Mouse (Mus musculus): Measurements from ENCODE around the gene Sh3gl2. TPM values are rescaled to one million over a fixed set of nuclear protein-coding genes. Genes with fewer than 3 reads are reported as not detected.

Gene Sh3gl2
- total RNA-seq, 2 experiments from 2014 or later: 247 to 282 TPM

DNA sequence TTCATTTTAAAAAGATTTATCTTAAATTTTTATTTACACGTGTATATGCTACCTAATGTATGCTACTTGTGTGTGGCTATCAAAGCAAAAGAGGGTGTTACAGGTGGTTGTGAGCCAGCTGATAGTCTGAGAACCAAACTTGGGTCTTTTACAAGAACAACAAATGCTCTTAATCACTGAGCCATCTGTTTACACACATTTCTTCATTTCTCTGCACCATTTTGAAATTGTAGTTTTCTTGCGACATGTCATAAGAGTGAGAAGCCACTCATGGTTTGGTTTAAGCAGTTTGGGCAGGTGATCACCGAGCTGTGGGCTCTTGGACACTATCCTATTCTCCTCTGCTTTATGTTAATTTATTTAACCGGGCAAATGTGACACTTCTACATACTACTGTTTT is 338.3 kb downstream of the Sh3gl2 start:
- intact Hi-C loops (cut with DNase I): no loop called here
- no peak overlapping the region for H3K4me3 ChIP-seq
- H3K27ac ChIP-seq: no peak overlapping the region
- TF ChIP-seq CTCF (IDR thresholded peaks at IDR 0.05): no peak
- DNase-seq (ENCODE audit: extremely low spot score in 1 of 2, low spot score in 2 of 2): no peak

DNA sequence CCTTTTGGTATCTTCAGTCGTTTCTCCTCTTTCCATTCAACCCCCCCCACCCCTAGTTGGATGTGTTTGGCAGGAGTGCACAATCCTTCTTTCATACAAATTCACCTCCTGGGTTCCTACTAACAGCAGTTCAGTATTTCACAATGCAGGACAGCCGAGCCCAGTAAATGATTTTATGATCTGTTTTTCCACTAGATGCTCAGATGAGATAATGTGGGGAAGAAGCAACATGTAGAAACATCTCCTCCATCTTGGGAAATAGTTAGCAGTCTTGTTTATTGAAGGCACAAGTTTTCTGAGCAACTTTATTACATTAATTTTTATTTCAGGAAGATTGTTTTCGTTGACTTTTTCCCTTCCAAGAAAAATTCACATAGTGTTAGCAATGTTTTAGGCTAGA is 349.8 kb downstream of the Sh3gl2 start:
- DNase-seq (ENCODE audit: extremely low spot score in 1 of 2, low spot score in 2 of 2): no peak
- TF ChIP-seq CTCF (IDR thresholded peaks at IDR 0.05): no peak
- intact Hi-C loops (cut with DNase I): no loop called here
- no peak overlapping the region for H3K27ac ChIP-seq
- H3K4me3 ChIP-seq: no peak overlapping the region

DNA sequence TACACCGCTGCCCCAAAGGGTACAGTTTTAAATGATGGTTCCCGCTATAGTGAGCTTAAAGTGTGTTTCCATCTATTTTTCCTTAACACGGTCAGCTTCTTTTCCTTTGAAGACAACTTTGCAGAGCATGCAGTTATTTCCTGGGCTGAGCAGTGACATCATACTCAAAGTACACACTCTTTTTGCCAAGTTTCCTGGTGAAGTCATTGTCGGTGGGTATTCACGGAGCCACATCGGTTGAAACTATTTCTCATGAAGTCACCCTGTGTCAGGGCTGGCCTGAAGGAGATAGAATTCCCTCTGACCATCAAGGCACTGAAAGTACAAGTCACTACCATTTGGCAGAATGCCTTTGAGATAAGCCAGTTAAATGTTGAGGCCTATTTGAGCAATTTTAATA is 354.8 kb downstream of the Sh3gl2 start:
- H3K27ac ChIP-seq: no peak overlapping the region
- intact Hi-C loops (cut with DNase I): no loop called here
- no peak for TF ChIP-seq CTCF (IDR thresholded peaks at IDR 0.05)
- H3K4me3 ChIP-seq: no peak overlapping the region
- DNase-seq (ENCODE audit: extremely low spot score in 1 of 2, low spot score in 2 of 2): no peak

DNA sequence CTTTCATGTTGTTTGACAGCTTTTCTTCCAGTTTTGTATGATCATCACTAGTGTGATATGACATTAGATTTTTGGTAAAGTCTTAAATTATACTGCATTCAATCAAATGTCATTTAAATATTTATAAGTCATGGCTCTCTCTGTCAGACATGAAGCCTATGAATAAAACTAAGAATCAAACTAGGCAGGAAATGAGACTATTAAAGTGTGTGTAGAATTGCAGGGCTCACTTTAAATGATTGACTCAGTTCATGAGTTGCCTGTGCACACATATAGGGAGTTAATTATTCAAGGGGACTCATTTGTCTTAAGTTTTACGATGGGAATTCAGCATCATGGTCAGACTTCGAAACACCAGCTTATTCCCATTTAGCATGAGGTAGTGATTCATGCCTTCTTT is 380.5 kb downstream of the Sh3gl2 start:
- intact Hi-C loops (cut with DNase I): no loop called here

GRCm38 (mm10) chr4:85588928-85589327 is 384.0 kb downstream of the Sh3gl2 start:
- intact Hi-C loops (cut with DNase I): no loop called here
- no peak for TF ChIP-seq CTCF (IDR thresholded peaks at IDR 0.05)
- H3K4me3 ChIP-seq: no peak overlapping the region
- no peak overlapping the region for H3K27ac ChIP-seq
- no peak for DNase-seq (ENCODE audit: extremely low spot score in 1 of 2, low spot score in 2 of 2)

More for the DNA sequence above, 380.5 kb downstream of the Sh3gl2 start:
- no peak for TF ChIP-seq CTCF (IDR thresholded peaks at IDR 0.05)
- H3K4me3 ChIP-seq: no peak overlapping the region
- no peak for DNase-seq (ENCODE audit: extremely low spot score in 1 of 2, low spot score in 2 of 2)
- H3K27ac ChIP-seq: no peak overlapping the region

DNA sequence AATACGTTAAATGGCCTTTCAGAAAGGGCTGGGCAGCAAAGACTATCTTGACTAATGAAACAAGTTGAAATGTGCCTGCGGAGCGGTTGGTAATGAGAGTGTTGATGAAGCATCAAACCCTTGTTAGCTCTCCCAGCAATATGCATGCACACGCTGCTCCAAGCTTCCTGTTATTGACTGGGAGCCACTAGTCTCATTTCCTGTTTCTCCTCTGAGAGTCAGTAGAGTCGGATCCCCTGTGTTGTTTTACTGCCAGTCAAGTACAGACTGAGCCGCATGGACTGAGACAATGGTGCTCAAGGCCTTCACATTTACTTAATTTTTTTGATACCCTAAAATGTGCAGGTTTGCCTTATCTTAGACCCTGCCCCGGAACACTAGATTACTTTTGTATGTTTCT is 386.1 kb downstream of the Sh3gl2 start:
- intact Hi-C loops (cut with DNase I): no loop called here
- Histone ChIP-seq H3K27ac (no peak overlapping the region), H3K4me3 (no peak overlapping the region)
- TF ChIP-seq CTCF (IDR thresholded peaks at IDR 0.05): no peak
- no peak for DNase-seq (ENCODE audit: extremely low spot score in 1 of 2, low spot score in 2 of 2)

DNA sequence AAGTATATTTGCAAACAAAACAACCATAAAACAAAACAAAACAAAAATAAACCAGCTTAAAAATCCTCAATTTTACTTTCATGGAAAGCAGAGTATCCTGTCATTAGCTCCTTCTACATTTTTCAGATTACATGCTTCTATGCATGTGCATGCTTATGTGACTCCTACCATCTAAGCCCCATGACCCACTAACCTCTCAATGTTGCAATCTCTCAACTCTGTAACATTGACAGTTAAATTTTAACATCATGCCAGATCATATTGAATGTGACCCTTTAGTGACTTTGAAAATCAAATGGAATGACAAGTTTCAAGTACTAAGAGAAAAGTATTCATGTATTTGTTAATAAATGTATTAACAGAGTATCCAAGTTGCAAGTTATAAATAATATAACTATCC is 389.2 kb downstream of the Sh3gl2 start:
- intact Hi-C loops (cut with DNase I): no loop called here
- TF ChIP-seq CTCF (IDR thresholded peaks at IDR 0.05): no peak
- Histone ChIP-seq H3K4me3 (no peak overlapping the region), H3K27ac (no peak overlapping the region)
- DNase-seq (ENCODE audit: extremely low spot score in 1 of 2, low spot score in 2 of 2): no peak

DNA sequence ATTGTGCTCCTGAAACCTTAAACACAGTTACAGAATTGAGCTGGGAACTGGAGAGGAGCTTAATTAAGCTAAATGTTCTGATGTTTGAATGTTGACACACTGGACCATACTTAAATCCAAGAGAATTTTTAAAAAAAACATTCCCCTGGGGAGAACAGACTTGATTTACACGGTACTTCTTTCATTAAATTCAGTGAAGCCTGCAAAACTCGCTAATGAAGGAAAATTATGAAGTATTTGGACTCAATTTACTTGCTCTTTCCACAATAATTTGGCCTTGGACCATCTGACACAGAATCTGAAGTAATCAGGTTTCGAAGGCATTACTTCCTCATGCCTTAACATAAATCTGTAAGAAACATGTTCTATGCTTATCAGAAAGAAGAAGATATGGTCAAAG is 408.4 kb downstream of the Sh3gl2 start:
- intact Hi-C loops (cut with DNase I): no loop called here
- no peak for TF ChIP-seq CTCF (IDR thresholded peaks at IDR 0.05)
- Histone ChIP-seq H3K4me3 (no peak overlapping the region), H3K27ac (no peak overlapping the region)
- DNase-seq (ENCODE audit: extremely low spot score in 1 of 2, low spot score in 2 of 2): no peak

DNA sequence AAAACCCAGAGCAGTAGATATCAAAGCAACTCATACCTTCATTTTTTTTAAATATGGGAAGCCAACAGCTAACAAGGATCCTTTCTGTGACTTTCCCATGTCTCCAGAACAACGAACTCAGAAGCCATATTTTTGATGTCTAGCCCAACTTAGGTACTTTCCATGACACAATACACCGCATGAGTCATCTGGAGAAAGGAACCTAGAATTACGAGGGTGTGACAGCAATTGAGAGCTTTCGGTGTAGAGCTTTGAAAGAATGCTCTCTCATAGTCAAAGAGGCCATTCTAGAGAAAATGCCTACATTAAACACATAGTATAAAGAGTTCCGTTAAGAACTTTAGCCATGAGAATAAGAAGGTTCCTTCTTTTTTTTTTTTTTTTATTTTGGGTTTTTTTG is 413.8 kb downstream of the Sh3gl2 start:
- Histone ChIP-seq H3K27ac (no peak overlapping the region), H3K4me3 (no peak overlapping the region)
- intact Hi-C loops (cut with DNase I): no loop called here
- no peak for TF ChIP-seq CTCF (IDR thresholded peaks at IDR 0.05)
- DNase-seq (ENCODE audit: extremely low spot score in 1 of 2, low spot score in 2 of 2): no peak

DNA sequence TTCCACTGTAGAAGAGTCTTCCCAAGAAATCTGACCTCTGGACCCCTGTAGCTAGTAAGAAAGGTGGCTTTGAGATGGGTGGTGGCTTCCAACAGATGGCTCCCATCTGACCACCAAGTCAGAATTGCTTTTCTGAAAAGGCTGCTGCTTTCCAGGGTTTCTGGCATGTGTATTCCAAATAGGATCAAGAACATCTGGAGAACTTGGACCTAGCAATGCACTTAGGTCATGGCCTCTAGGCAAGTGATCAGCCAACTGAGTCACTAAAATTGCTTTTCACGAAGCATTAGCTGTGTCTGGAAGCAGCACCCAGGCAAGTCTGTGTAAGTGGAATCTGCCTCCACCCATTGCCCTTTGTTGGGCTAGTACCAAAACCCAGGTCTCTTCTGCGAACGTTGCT is 414.3 kb downstream of the Sh3gl2 start:
- no peak for TF ChIP-seq CTCF (IDR thresholded peaks at IDR 0.05)
- intact Hi-C loops (cut with DNase I): no loop called here
- no peak overlapping the region for H3K4me3 ChIP-seq
- H3K27ac ChIP-seq: no peak overlapping the region
- no peak for DNase-seq (ENCODE audit: extremely low spot score in 1 of 2, low spot score in 2 of 2)

- intact Hi-C loops (cut with DNase I): no loop called here
- H3K27ac ChIP-seq: no peak overlapping the region
- no peak for TF ChIP-seq CTCF (IDR thresholded peaks at IDR 0.05)
- no peak for DNase-seq (ENCODE audit: extremely low spot score in 1 of 2, low spot score in 2 of 2)
- no peak overlapping the region for H3K4me3 ChIP-seq
These were observed 424.5 kb downstream of the Sh3gl2 start for GRCm38 (mm10) chr4:85629381-85629780.

- no peak overlapping the region for H3K4me3 ChIP-seq
- no peak overlapping the region for H3K27ac ChIP-seq
- no peak for TF ChIP-seq CTCF (IDR thresholded peaks at IDR 0.05)
- intact Hi-C loops (cut with DNase I): no loop called here
- no peak for DNase-seq (ENCODE audit: extremely low spot score in 1 of 2, low spot score in 2 of 2)
These were observed 464.3 kb downstream of the Sh3gl2 start for GRCm38 (mm10) chr4:85669271-85669670.

GRCm38 (mm10) chr4:85669735-85670134 is 464.8 kb downstream of the Sh3gl2 start:
- H3K4me3 ChIP-seq: no peak overlapping the region
- TF ChIP-seq CTCF (IDR thresholded peaks at IDR 0.05): no peak
- no peak overlapping the region for H3K27ac ChIP-seq
- intact Hi-C loops (cut with DNase I): no loop called here
- DNase-seq (ENCODE audit: extremely low spot score in 1 of 2, low spot score in 2 of 2): no peak

DNA sequence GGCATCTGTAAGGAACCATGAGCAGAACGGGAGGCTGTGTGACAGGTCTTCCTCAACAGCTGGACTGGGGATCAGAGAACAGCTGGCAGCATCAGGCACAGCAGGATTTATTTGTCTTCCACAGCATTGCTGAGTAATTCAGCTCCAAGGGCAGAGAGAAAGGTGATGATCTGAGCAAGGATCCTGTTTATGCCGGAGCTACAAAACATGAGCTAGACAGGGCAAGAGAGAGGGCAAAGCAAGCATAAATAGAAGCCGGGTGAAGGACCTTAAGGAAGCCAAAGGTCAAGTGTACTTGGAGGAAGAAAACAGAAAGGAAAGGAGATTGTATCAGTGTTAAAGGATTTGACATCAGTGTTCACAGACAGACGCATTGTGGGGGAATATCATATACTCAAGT is 467.4 kb downstream of the Sh3gl2 start:
- Histone ChIP-seq H3K27ac (no peak overlapping the region), H3K4me3 (no peak overlapping the region)
- TF ChIP-seq CTCF (IDR thresholded peaks at IDR 0.05): no peak
- intact Hi-C loops (cut with DNase I): no loop called here
- DNase-seq (ENCODE audit: extremely low spot score in 1 of 2, low spot score in 2 of 2): no peak
